Mouse (Mus musculus) frontal cortex, postnatal 14 days (tissue): ENCODE measurements around the gene Olfr671.
"Not testable (repeated sequence)": the region's sequence is repeated elsewhere in the genome, so short reads cannot be mapped to it uniquely, and the experiment has no call there.

Experiments
- DNase-seq, 2 experiments: peaks; one replicate each; pipeline ENCODE4 v3.0.0; 2022; ENCODE audit warnings: low spot score in 2 of 2

The Olfr671 gene

DNA sequence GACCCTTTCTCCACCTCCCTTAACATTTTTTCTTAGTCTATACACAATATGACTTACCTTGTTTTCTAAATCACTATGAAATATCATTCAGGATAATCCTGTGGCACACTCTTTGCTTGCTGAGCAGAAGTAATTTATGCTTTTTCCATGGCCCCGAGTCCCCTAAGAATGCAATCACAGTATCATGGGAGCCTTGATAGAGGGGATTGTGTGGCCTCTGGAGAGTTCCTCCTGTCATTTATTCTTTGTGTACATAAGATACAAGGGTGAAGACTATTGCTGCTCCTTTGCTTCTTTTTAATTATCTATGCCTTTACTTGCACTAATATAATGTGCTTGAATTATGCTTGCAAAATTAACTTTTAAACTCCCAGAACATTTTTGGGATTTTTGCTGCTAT is at the start of gene Olfr671:
Gene Olfr671, minus strand, starts transcription at position 101 of the 400 bp plus-strand sequence.
- no peak for DNase-seq

GRCm38 (mm10) chr7:105028360-105028759 is 49.4 kb upstream of the Olfr671 start, which contains the start of gene Olfr675:
Gene Olfr675 (minus strand): TSS chr7:105028460.
- no peak for DNase-seq

DNA sequence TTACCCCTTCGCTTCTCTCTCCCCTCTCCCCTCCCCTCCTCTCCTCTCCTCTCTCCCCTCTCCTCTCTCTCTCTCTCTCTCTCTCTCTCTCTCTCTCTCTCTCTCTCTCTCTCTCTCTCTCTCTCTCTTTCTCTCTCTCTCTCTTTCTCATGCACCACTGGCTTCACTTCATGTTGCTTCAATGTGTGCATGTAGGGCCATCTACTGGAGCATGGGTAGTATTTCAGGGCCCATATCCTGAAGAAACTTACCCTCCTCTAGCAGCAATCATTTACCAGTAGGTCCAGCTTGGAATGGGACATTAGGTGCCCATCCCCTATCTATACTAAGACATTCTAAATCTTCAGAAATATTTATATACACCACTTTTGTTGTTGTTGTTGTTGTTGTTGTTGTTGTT is 43.6 kb upstream of the Olfr671 start:
- DNase-seq: no peak

GRCm38 (mm10) chr7:105001929-105002328 is 23.0 kb upstream of the Olfr671 start, which contains the start of gene Olfr672:
Gene Olfr672 (minus strand): TSS chr7:105002029.
- no peak for DNase-seq

DNA sequence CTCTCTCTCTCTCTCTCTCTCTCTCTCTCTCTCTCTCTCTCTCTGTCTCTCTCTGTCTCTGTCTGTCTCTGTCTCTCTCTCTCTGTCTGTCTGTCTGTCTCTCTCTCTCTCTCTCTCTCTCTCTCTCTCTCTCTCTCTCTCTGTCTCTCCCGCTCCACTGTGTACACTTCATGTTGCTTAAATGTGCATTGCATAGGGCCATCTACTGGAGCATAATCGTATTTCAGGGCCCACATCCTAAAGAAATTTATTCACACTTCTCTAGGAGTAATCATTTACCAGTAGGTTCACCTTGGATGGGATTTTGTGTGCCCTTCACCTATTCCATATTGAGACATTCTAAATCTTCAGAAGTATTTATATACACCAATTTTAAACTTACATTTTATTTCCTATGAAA is 6.4 kb downstream of the Olfr671 start:
- DNase-seq: not testable (repeated sequence)

- DNase-seq: no peak
Measured at GRCm38 (mm10) chr7:104962520-104962919, 16.4 kb downstream of the Olfr671 start, which contains the start of gene Olfr670. Gene Olfr670 (minus strand): TSS chr7:104962620.

DNA sequence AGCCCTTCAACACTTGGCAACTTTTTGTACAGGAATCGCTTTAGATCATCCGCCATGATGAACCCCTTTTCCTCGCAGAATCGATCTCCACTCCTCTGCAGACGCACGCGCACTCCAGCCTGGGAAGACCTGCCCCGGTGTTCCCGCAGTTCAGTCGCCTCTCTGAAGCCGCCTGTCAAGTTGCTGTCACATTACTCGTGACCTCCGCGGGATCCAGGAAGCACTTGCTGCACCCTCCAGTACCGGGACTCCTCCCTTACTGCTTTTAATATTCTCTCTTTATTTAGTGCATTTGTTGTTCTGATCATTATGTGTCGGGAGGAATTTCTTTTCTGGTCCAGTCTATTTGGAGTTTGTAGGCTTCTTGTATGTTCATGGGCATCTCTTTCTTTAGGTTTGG is 28.7 kb downstream of the Olfr671 start:
- not testable (repeated sequence) for DNase-seq

DNA sequence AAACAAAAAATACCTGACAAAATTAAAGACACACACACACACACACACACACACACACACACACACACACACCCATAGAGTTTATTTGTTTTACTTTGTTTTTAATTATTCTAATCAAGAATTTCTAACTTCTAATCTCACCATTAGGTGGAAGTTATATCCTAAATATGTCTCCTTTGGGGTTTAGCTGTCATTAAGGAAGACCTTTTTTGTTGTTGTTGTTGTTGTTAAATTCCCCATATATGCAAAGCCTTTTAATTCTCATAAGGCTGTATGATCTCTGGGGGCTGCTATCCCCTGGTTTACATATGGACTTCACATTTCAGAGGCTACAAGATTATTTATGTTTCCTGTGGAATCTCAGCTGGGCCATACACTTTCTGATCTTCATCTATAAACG is 45.0 kb downstream of the Olfr671 start, which contains the start of gene Olfr669:
Gene Olfr669, plus strand, starts transcription at position 301 of the 400 bp plus-strand sequence.
- DNase-seq: no peak

- no peak for DNase-seq
Measured at GRCm38 (mm10) chr7:104927957-104928356, 51.0 kb downstream of the Olfr671 start, which contains the start of gene Olfr668. Gene Olfr668 (minus strand): TSS chr7:104928057.
